8 mouse cellular contexts compared by ENCODE assay signal in the genomic region with DNA sequence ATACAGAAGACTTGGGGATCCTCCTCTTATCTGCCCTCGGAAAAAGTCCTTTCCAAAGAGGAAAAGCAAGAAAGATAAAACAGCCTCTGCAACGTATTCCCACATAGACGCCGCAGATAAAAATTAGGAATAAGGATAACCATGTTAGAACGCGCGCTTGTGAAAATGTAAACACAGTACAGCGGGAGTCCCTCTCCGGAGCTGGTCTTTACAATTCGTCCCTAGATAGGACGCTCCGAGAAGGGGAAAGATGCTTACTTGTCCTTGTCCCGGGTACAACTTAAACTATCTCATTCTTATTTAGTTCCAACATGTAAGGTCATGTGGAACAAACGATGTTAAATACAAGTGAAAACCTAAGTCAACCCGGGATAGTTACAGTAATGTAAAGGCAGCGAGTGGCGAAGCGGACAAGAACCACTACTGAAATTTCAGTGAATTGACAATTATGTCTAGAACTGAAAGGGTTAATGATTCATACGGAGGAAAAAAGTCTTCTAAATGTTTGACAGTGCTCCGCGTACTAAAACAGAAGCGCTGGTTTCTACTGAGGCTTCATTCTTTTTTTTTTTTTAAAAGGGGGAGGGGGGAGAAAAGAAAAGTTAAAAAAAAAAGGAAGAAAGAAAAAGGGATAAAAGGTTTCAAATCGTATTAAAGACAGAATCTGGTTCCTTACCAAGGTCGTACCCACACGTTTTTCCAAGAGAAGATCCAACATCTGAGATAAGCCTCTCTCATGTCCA.
DNase-seq lines count a peak whose midpoint lies in the region; ATAC-seq and TF ChIP-seq lines count a peak whose summit lies in the region.

No protein-coding gene starts in this region.

- TF ChIP-seq POLR2A in cerebellum, adult 2 months (IDR thresholded peaks at IDR 0.05; ENCODE audit: borderline replicate concordance, insufficient read depth, low read length) = no peak

- H3K36me3 ChIP-seq in forebrain, embryonic 15.5 days = no peaks in the 10 kb centered on the region
- no peaks in the 10 kb centered on the region for H3K36me3 ChIP-seq in liver, embryonic 12.5 days

- H3K9me3 ChIP-seq in forebrain, embryonic 15.5 days = no peaks in the 10 kb centered on the region
- H3K9me3 ChIP-seq in liver, embryonic 12.5 days (replicated peaks) = no peaks in the 10 kb centered on the region

- peak overlapping the region; percentile 60 for H3K4me3 ChIP-seq in cerebellum, adult 2 months (replicated peaks; ENCODE audit: insufficient read depth, low read depth, low read length)
- peak overlapping the region; percentile 47 for H3K4me3 ChIP-seq in forebrain, embryonic 15.5 days
- peak overlapping the region; percentile 66 for H3K4me3 ChIP-seq in liver, embryonic 12.5 days

- H3K4me2 ChIP-seq in forebrain, embryonic 15.5 days (replicated peaks) = peak overlapping the region; percentile 99
- peak overlapping the region; percentile 92 for H3K4me2 ChIP-seq in liver, embryonic 12.5 days

- no peak for ATAC-seq in forebrain, embryonic 15.5 days (replicated peaks)
- no peak for ATAC-seq in liver, embryonic 12.5 days

- 2% methylated on average over 25 of the region's 25 CpGs for WGBS in cerebellum, adult 2 months
- under 1% methylated on average over 25 of the region's 25 CpGs for WGBS in forebrain, embryonic 15.5 days
- WGBS in liver, embryonic 12.5 days (ENCODE audit: insufficient replicate concordance) = under 1% methylated on average over 25 of the region's 25 CpGs

- TF ChIP-seq CTCF in cerebellum, adult 2 months (IDR thresholded peaks at IDR 0.05; ENCODE audit: borderline replicate concordance, insufficient read depth, low read depth, low read length) = no peak

- no peak for DNase-seq in cerebellum, adult 2 months
- DNase-seq in cerebellum, adult 11-12 months = no peak
- DNase-seq in B cell, adult 2 months = peak; percentile 19 to 26
- DNase-seq in urinary bladder, postnatal 36 days (ENCODE audit: low spot score in 2 of 2) = no peak
- DNase-seq in left cerebral cortex, adult 18-20 months (ENCODE audit: low spot score in 2 of 2) = no peak
- DNase-seq in gastrocnemius, postnatal 4 days (ENCODE audit: low spot score in 2 of 2) = no peak

- H3K27me3 ChIP-seq in cerebellum, adult 2 months (ENCODE audit: control insufficient read depth, insufficient read depth, low read length) = peaks cover 8% of the 10 kb centered on the region; the same call in 1 of the 2 replicates
- H3K27me3 ChIP-seq in forebrain, embryonic 15.5 days = peaks cover 48% of the 10 kb centered on the region
- H3K27me3 ChIP-seq in liver, embryonic 12.5 days (replicated peaks) = peaks cover 34% of the 10 kb centered on the region

- no peak overlapping the region for H3K27ac ChIP-seq in cerebellum, adult 2 months (ENCODE audit: insufficient read depth, low read length)
- no peak overlapping the region for H3K27ac ChIP-seq in forebrain, embryonic 15.5 days (replicated peaks)
- no peak overlapping the region for H3K27ac ChIP-seq in liver, embryonic 12.5 days

- no peaks in the 10 kb centered on the region for H3K4me1 ChIP-seq in cerebellum, adult 2 months (ENCODE audit: control insufficient read depth, insufficient read depth, low read length)
- H3K4me1 ChIP-seq in forebrain, embryonic 15.5 days = peaks cover 34% of the 10 kb centered on the region
- H3K4me1 ChIP-seq in liver, embryonic 12.5 days = peaks cover 39% of the 10 kb centered on the region

- H3K9ac ChIP-seq in forebrain, embryonic 15.5 days (replicated peaks) = peak overlapping the region; percentile 44
- peak overlapping the region; percentile 66 for H3K9ac ChIP-seq in liver, embryonic 12.5 days

Comparison
In these comparisons a context has a peak if more than half of its experiments do, and no peak if none do; other contexts are left out.
1. DNase-seq: peak in B cell, adult 2 months (2 of 2); none in cerebellum, adult 2 months (0 of 2), cerebellum, adult 11-12 months (single experiment), urinary bladder, postnatal 36 days (0 of 2), left cerebral cortex, adult 18-20 months (0 of 2) and gastrocnemius, postnatal 4 days (0 of 2).
2. Peak in every context shown above with its lines, with median percentiles within 50 percentile points of each other: H3K4me3 ChIP-seq.